Mouse (Mus musculus) kidney, embryonic 16.5 days (tissue): ENCODE data around the gene Kcnab1. TPM values are rescaled to one million over a fixed set of nuclear protein-coding genes. Genes with fewer than 3 reads are reported as not detected.

Experiments
- ATAC-seq: fragments of 200-750 bp; cut with Nextera tagmentation; 2 replicates; pipeline ENCODE4 v1.8.0; 2017; ENCODE audit warnings: moderate TSS enrichment; ENCODE audit not compliant: low FRiP score, low TSS enrichment
- H3K27ac ChIP-seq: fragments of 300-500 bp; sonication (generic); 2 replicates; pipeline ENCODE4 v1.5.1; 2014; ENCODE audit warnings: low read length
- H3K27me3 ChIP-seq: fragments of 300-500 bp; sonication (generic); 2 replicates; pipeline ENCODE4 v1.6.1; 2014; ENCODE audit warnings: low read length, control low read depth, mixed read lengths; ENCODE audit not compliant: insufficient read depth
- H3K36me3 ChIP-seq: fragments of 300-500 bp; sonication (generic); 2 replicates; pipeline ENCODE4 v1.6.1; 2014; ENCODE audit warnings: low read length, control low read depth, mixed read lengths; ENCODE audit not compliant: insufficient read depth
- H3K4me1 ChIP-seq: fragments of 300-500 bp; sonication (generic); 2 replicates; pipeline ENCODE4 v1.6.1; 2014; ENCODE audit warnings: low read length, control low read depth, mixed read lengths; ENCODE audit not compliant: insufficient read depth
- H3K4me2 ChIP-seq: fragments of 300-500 bp; sonication (generic); replicated peaks from 2 replicates; pipeline ENCODE4 v1.6.1; 2014; ENCODE audit warnings: low read depth, low read length
- H3K4me3 ChIP-seq: fragments of 300-500 bp; sonication (generic); 2 replicates; pipeline ENCODE4 v1.5.1; 2014; ENCODE audit warnings: mild to moderate bottlenecking, low read length
- H3K9ac ChIP-seq: fragments of 300-500 bp; sonication (generic); replicated peaks from 2 replicates; pipeline ENCODE4 v1.6.1; 2014; ENCODE audit warnings: low read length
- H3K9me3 ChIP-seq: fragments of 300-500 bp; sonication (generic); 2 replicates; pipeline ENCODE4 v1.6.1; 2016; ENCODE audit warnings: low read length, control low read depth
- WGBS: fragments of 180-500 bp; shearing (Covaris S2); extraction: QIAGEN DNeasy Blood & Tissue Kit; methylation state at CpG from one replicate; pipeline ENCODE4 v1.1.7; 2014; 5-methylcytosine and 5-hydroxymethylcytosine counted together
- polyA plus RNA-seq: library from polyadenylated mRNA; unstranded; fragments of >200 nt; fragmentation: Nextera tagmentation; extraction: Ambion mirVana; gene quantifications from 2 replicates; pipeline ENCODE4 v1.2.1, GENCODE M21; 2015

Gene Kcnab1
- polyA plus RNA-seq, 1 experiment from 2014 or later, result 4.1 TPM

DNA sequence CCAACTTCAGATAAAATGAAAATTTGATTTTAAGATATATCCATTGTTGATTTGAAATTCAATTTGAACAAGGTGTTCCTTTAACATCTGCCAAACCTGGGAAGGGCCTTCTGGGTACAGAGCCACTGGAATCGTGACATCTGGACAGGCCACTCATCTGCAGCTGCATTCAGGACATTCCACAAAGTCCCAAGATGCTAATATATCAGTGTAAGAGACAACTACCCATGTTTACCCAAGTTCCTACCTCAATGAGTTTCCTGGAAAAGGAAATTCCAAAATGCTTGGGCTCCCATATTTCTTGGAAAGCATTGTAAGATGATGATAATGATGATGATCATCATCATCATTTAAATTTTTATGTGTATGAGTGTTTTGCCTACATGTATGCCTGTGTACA lies 91.4 kb downstream of the Kcnab1 start:
- Histone ChIP-seq H3K9me3 (no peaks in the 10 kb centered on the region), H3K4me2 (no peak overlapping the region), H3K9ac (no peak overlapping the region), H3K27ac (no peak overlapping the region), H3K36me3 (no peaks in the 10 kb centered on the region), H3K4me1 (no peaks in the 10 kb centered on the region), H3K27me3 (no peaks in the 10 kb centered on the region), H3K4me3 (no peak overlapping the region)
- ATAC-seq, result no peak
- 56% methylated on average over 1 of the region's 1 CpGs for WGBS

DNA sequence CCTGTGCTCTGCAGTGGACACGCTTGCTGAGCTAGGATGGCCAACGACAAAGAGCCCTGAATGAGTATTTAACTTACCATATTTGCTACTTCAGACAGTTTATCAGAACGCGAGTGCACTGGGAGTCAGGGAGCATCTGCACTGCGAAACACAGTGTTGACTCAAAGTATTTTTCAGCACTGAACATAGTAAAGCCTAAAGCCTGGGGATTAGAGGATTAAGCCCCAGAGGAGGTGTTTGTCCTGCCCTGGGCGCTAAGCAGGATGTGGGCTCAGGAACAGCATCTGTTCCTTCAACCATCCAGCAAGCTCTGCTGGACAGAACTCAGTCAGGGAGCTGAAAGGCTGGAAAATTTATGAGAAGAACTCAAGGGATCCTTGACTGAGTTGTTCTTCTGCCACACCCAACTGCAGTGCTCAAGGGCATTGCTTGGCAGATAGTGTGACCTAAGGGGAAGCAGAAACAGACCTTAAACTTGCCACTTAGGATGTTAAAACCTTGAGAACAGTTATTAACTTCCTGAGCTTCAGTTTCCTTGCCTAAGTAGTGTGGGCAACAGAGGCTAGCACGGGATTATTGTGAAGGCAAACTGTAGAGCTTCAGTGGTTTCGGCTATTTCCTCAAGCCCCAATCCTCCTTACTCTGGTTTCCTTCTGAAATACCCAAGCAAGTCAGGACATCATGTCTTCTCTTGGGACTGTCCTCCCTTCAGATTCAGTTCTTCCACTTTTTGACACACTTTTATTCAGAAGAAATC lies 94.4 kb downstream of the Kcnab1 start:
- no peaks in the 10 kb centered on the region for H3K9me3 ChIP-seq
- no peaks in the 10 kb centered on the region for H3K27me3 ChIP-seq
- H3K4me2 ChIP-seq, result no peak overlapping the region
- no peak for ATAC-seq
- no peak overlapping the region for H3K4me3 ChIP-seq
- H3K4me1 ChIP-seq, result no peaks in the 10 kb centered on the region
- H3K36me3 ChIP-seq, result no peaks in the 10 kb centered on the region
- 79% methylated on average over 8 of the region's 8 CpGs for WGBS
- H3K27ac ChIP-seq, result no peak overlapping the region
- no peak overlapping the region for H3K9ac ChIP-seq

DNA sequence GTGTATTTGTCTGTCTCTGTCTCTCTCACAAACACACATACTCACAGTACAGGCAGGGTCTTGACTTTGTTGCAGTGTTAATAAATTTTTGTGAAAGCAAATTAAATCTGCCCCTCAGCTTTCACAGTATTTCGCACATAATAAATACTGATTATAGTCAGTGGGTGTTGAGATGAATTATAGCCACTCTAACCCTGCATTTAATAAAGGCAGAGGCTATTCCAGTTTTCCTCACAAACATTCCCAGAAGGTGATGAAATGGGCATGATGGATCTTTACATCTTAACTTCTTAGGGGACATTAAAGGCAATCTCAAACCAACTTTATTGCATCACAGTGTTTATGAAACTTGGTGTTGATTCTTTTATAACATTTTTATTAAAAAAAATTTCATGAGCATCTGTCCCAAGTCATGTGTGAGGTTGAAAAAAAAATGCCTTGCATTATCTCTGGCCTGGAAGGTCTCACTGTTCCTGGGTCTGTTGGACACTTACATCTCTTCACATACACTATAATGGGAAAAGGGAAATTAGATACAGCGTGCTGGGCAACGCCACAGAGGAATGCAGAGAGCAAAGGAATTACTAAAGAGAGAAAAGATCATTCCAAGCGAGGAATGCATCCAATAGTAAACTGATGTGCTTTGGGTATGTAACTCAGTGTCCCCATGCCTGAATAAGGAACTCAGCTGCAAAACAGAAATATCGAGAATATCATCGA lies 95.3 kb downstream of the Kcnab1 start:
- Histone ChIP-seq H3K27me3 (no peaks in the 10 kb centered on the region), H3K36me3 (no peaks in the 10 kb centered on the region), H3K9ac (no peak overlapping the region), H3K9me3 (no peaks in the 10 kb centered on the region), H3K27ac (no peak overlapping the region), H3K4me1 (no peaks in the 10 kb centered on the region), H3K4me2 (no peak overlapping the region), H3K4me3 (no peak overlapping the region)
- 73% methylated on average over 6 of the region's 6 CpGs for WGBS
- no peak for ATAC-seq

DNA sequence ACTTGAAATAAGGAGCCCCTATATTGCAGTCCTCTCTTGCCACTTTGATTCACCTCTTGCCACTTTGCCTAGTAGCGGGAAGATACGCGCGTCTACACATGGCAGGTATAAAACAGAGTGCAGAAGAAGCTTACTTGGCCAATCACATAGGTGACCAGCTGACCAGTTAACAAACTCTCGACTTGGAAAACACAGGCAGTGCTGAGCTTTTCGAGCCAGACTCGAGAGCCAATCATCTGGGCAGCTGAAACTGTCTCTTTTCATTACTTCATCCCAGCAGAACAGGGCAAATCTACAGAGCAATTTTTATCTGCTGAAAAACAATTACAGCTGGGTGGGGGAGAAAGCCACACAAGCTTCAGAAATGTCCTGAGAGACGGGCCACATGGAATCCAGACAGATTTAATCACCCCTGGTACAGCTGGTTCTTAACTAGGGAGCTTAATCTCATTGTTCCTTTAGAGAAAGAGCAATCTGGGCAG lies 96.4 kb downstream of the Kcnab1 start:
- Histone ChIP-seq H3K27me3 (no peaks in the 10 kb centered on the region), H3K9me3 (no peaks in the 10 kb centered on the region), H3K27ac (no peak overlapping the region), H3K4me3 (no peak overlapping the region), H3K36me3 (no peaks in the 10 kb centered on the region), H3K4me1 (no peaks in the 10 kb centered on the region), H3K9ac (no peak overlapping the region), H3K4me2 (no peak overlapping the region)
- ATAC-seq, result no peak
- WGBS, result 74% methylated on average over 8 of the region's 8 CpGs

DNA sequence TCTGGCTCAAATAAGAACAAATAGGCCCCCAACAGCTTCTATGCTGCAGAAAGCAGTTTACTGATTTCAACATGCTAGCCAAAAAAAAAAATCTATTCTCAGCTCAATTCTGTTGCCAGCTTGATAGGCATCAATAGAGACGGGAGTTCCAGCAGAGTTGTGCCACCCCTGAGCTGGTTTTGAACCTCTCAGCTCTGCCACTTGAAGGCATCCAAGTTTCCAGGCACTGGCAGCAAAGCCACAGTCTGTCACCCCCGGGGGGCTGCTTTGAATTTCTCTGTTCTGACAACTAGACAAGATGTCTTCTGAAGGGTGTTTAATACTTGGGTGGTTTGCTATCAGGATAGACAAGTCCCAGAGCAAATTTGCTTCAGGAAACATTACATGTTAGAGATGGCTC lies 104.5 kb downstream of the Kcnab1 start:
- ATAC-seq, result no peak
- H3K36me3 ChIP-seq, result no peaks in the 10 kb centered on the region
- no peak overlapping the region for H3K9ac ChIP-seq
- no peak overlapping the region for H3K27ac ChIP-seq
- no peaks in the 10 kb centered on the region for H3K9me3 ChIP-seq
- H3K4me3 ChIP-seq, result no peak overlapping the region
- no peak overlapping the region for H3K4me2 ChIP-seq
- 77% methylated on average over 2 of the region's 2 CpGs for WGBS
- no peaks in the 10 kb centered on the region for H3K4me1 ChIP-seq
- H3K27me3 ChIP-seq, result no peaks in the 10 kb centered on the region

DNA sequence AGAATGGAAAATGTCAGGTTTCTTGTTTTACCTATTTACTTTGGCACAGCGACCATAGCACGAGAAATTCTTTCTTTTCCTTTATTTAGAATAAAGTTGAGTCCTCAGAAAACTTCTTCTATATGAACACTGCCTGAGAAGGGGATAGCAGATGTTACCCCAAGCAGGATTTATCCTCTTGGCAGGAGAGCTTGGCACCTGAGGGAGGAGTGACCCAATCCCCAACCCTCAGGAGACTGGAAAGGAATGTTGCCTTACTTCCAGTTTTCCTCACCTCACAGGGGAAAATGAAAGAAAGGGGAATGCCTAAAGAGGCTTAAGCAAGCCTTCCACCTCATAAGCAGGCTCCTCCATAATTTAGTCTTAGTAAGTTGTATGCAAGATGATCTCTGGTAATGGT lies 105.5 kb downstream of the Kcnab1 start:
- WGBS, result 65% methylated on average over 2 of the region's 2 CpGs
- Histone ChIP-seq H3K4me1 (no peaks in the 10 kb centered on the region), H3K9ac (no peak overlapping the region), H3K9me3 (no peaks in the 10 kb centered on the region), H3K27me3 (no peaks in the 10 kb centered on the region), H3K4me2 (no peak overlapping the region), H3K27ac (no peak overlapping the region), H3K4me3 (no peak overlapping the region), H3K36me3 (no peaks in the 10 kb centered on the region)
- ATAC-seq, result no peak

DNA sequence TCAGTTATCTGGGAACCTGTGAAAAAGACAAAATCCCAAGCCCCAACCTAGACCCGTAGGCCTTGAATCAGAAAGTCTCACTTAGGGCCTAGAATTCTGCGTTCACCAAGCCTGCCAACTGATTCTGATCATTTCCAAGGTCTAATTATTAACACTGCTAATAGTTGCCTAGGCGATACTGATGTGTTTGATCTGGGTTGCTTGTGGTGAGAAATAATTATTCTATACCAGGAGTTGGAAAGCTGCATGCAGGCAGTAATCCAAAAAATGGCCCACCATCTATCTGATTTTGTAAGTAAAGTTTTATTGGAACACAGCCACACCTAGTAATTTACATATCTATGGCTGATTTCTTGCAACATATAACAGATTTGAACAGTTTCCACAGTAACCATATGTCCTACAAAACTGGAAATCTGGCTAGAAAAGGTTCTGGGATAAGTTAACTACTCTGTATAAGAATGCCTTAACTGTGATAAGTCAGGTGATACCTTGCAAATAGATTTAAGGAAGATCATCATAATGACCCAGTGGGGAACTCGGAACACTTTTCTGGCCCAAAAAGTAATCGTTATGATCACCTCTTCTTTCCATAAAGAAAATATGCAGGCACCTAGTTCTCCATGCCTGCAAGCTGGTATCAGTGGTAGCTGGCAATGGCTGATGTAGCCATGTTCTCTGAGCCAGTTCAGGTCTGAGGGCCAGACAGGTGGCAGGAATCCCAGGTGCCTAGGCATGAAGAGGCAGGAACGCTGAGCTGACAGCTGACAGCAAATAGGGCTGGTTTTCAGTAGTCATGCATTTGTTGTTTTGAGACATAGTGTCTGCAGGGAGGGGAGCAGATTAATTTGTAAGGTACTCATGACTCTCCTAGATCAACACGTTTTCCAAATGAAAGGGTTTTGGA lies 108.7 kb downstream of the Kcnab1 start:
- Histone ChIP-seq H3K4me1 (no peaks in the 10 kb centered on the region), H3K36me3 (no peaks in the 10 kb centered on the region), H3K27me3 (no peaks in the 10 kb centered on the region), H3K27ac (no peak overlapping the region), H3K4me2 (no peak overlapping the region), H3K4me3 (no peak overlapping the region), H3K9ac (no peak overlapping the region), H3K9me3 (no peaks in the 10 kb centered on the region)
- no peak for ATAC-seq
- 70% methylated on average over 7 of the region's 7 CpGs for WGBS

DNA sequence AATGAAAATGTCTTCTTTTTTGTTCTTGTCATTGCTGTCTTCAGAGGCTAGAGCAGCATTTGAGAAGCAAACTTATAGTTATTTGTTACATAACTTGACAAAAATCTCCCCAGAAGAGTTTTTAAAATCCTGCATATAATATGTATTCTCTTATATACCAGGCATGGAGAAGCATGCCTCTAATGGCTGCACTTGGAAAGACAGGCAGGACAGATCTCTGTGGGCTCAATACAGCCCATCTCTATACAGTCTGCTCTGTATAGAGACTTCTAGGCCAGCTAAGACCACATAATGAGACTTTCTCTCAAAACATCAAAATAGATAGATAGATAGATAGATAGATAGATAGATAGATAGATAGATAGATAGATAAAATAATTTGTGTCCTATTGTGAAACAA lies 111.1 kb downstream of the Kcnab1 start:
- no peak overlapping the region for H3K9ac ChIP-seq
- no peaks in the 10 kb centered on the region for H3K27me3 ChIP-seq
- H3K4me3 ChIP-seq, result no peak overlapping the region
- ATAC-seq, result no peak
- H3K27ac ChIP-seq, result no peak overlapping the region
- no peak overlapping the region for H3K4me2 ChIP-seq
- no peaks in the 10 kb centered on the region for H3K36me3 ChIP-seq
- H3K9me3 ChIP-seq, result no peaks in the 10 kb centered on the region
- no peaks in the 10 kb centered on the region for H3K4me1 ChIP-seq

DNA sequence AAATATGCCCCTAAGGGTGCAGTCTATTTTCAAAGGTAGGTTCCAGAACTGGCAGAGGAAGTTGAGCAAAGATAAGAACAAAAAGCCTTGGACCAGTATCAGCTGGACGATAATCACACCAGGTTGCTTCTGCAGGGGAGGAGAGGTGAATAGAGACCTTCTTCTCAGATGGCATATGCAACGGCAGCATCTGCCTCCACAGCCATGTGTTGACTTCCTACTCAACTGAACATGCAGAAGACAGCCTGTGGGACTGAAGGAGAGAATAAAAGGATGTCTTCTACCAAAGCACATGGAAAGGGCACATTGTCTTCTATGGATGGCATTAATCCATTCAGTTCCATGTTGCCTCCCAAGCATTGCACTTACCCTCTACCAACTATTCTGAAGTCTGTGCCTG lies 114.5 kb downstream of the Kcnab1 start:
- Histone ChIP-seq H3K27ac (no peak overlapping the region), H3K27me3 (no peaks in the 10 kb centered on the region), H3K4me1 (no peaks in the 10 kb centered on the region), H3K4me3 (no peak overlapping the region), H3K4me2 (no peak overlapping the region), H3K9me3 (no peaks in the 10 kb centered on the region), H3K9ac (no peak overlapping the region), H3K36me3 (no peaks in the 10 kb centered on the region)
- ATAC-seq, result no peak
- 76% methylated on average over 2 of the region's 2 CpGs for WGBS
